Mouse (Mus musculus) lung, adult 2 months (tissue): ENCODE measurements around the gene Fam129b.

Source experiments
- CTCF ChIP-seq: fragments of 200-500 bp; IDR thresholded peaks from 2 replicates; pipeline ENCODE4 v1.5.1; 2011; ENCODE audit warnings: mild to moderate bottlenecking, low read length, control low read depth; ENCODE audit not compliant: insufficient read depth
- POLR2A ChIP-seq: fragments of 200-500 bp; IDR thresholded peaks from 2 replicates; pipeline ENCODE4 v1.6.1; 2011; ENCODE audit warnings: low read depth, mild to moderate bottlenecking, control low read depth, low read length, borderline replicate concordance; ENCODE audit errors: extremely low read depth

DNA sequence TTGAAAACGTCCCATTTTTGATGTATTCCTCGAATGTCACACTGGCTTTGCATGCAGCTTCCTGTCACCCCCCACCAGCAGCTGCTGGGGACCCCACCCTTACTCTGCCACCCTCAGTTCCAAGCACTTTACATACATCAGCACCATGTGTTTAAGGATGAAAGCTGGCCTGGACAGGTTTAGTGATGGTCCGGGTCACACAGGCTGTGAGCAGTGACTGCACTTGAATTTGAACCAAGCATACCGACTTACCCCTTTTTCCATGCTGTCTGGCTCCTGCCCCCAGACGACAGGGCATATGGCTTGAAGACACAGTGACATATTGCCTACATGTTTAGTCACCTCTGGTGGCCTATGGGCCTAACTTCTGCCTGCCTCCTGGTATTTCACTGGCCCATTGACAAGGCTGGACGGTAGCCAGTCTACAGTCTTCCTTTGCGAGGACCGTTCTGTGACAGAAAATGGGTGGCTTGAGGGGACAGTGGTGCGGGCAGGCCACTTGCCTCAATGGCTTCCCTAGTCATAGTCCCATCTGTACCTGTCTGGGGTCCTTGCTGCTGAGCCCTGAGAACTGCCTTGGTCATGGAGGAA lies 92.2 kb downstream of the Fam129b start:
- TF ChIP-seq CTCF (no peak), POLR2A (no peak)
